Mouse (Mus musculus) lung, embryonic 15.5 days (tissue): ENCODE data around the gene Krtap9-3. TPM values are rescaled to one million over a fixed set of nuclear protein-coding genes. Genes with fewer than 3 reads are reported as not detected.
"Not testable (repeated sequence)": the region's sequence is repeated elsewhere in the genome, so short reads cannot be mapped to it uniquely, and the experiment has no call there.

Source experiments
- ATAC-seq: fragments of 200-750 bp; cut with Nextera tagmentation; 2 replicates; pipeline ENCODE4 v1.8.0; 2017; ENCODE audit warnings: moderate number of reproducible peaks, borderline replicate concordance; ENCODE audit not compliant: low FRiP score, low TSS enrichment; ENCODE audit errors: extremely low read depth
- H3K27ac ChIP-seq: fragments of 300-500 bp; sonication (generic); 2 replicates; pipeline ENCODE4 v1.5.1; 2015; ENCODE audit warnings: moderate library complexity, mild to moderate bottlenecking, inconsistent platforms
- H3K27me3 ChIP-seq: fragments of 300-500 bp; sonication (generic); 2 replicates; pipeline ENCODE4 v1.6.1; 2015; ENCODE audit warnings: inconsistent platforms
- H3K36me3 ChIP-seq: fragments of 300-500 bp; sonication (generic); 2 replicates; pipeline ENCODE4 v1.6.1; 2015; ENCODE audit warnings: inconsistent platforms
- H3K4me1 ChIP-seq: fragments of 300-500 bp; sonication (generic); 2 replicates; pipeline ENCODE4 v1.6.1; 2015; ENCODE audit warnings: inconsistent platforms
- H3K4me2 ChIP-seq: fragments of 300-500 bp; sonication (generic); 2 replicates; pipeline ENCODE4 v1.6.1; 2015; ENCODE audit warnings: inconsistent platforms, mild to moderate bottlenecking, moderate library complexity
- H3K4me3 ChIP-seq: fragments of 300-500 bp; sonication (generic); 2 replicates; pipeline ENCODE4 v1.5.1; 2015; ENCODE audit warnings: mild to moderate bottlenecking, inconsistent platforms
- H3K9ac ChIP-seq: fragments of 300-500 bp; sonication (generic); 2 replicates; pipeline ENCODE4 v1.6.1; 2015; ENCODE audit warnings: inconsistent platforms
- H3K9me3 ChIP-seq: fragments of 300-500 bp; sonication (generic); 2 replicates; pipeline ENCODE4 v1.6.1; 2016; ENCODE audit warnings: inconsistent platforms
- WGBS: fragments of 180-500 bp; shearing (Covaris S2); methylation state at CpG from one replicate; pipeline ENCODE4 v1.1.7; 2015; 5-methylcytosine and 5-hydroxymethylcytosine counted together
- polyA plus RNA-seq: library from polyadenylated mRNA; unstranded; fragments of >200 nt; fragmentation: Nextera tagmentation; extraction: Ambion mirVana; gene quantifications from 2 replicates; pipeline ENCODE4 v1.2.1, GENCODE M21; 2015

Gene Krtap9-3
- polyA plus RNA-seq, result not detected in 2 replicates

- H3K27me3 ChIP-seq, result not testable (repeated sequence)
- 67% methylated on average over 6 of the region's 6 CpGs for WGBS
Measured at GRCm38 (mm10) chr11:99597742-99598141, at the start of gene Krtap9-3. TSS of gene Krtap9-3 (minus strand) at chr11:99598105.

DNA sequence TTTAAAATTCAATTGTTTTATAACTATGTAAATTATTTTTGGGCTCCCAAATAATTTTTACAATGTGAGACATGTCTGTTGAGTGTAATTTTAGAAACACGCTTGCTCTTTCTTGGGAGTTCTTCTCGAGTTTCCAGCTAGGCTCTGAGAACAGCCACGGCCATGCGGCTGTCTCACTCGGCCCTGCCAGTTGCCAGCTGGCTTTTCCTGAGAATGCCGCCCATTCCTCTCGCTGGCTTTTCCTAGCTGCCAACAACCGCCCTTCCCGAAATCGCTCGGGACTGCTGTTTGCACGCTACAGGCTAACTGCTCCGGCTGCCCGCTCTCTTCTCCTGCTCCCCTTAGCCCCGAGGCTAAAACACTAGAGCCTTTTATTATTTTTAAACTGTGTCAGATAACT is 48.5 kb upstream of the Krtap9-3 start:
- no peaks in the 10 kb centered on the region for H3K27me3 ChIP-seq
- ATAC-seq, result no peak
- WGBS, result 81% methylated on average over 15 of the region's 15 CpGs
- H3K4me3 ChIP-seq, result no peak overlapping the region
- no peaks in the 10 kb centered on the region for H3K4me1 ChIP-seq
- no peak overlapping the region for H3K4me2 ChIP-seq
- H3K9me3 ChIP-seq, result no peaks in the 10 kb centered on the region
- H3K36me3 ChIP-seq, result no peaks in the 10 kb centered on the region
- no peak overlapping the region for H3K9ac ChIP-seq
- H3K27ac ChIP-seq, result no peak overlapping the region

More at GRCm38 (mm10) chr11:99597742-99598141, at the start of gene Krtap9-3:
- H3K36me3 ChIP-seq, H3K9me3 ChIP-seq, H3K4me3 ChIP-seq, ATAC-seq, H3K4me2 ChIP-seq, H3K4me1 ChIP-seq, H3K9ac ChIP-seq, H3K27ac ChIP-seq: not testable (repeated sequence)

DNA sequence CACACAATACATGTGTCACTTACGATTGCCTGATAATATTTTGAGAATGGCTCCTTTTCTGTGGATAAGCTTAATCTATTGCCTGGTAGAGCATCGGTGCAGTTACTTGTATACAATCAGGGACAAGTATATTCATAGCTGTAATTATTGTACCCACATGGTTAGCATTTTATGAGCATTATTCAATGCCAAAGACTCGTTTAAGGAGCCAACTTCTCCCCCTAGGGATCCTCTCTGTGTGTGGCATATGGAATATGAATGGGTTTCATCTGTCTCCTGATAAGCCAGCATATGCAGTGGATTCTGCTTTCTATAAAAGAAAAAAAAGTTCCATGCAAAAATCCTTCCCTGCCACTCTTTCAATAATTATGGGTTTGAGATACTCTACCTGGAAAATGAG is 46.4 kb upstream of the Krtap9-3 start:
- H3K9me3 ChIP-seq, result no peaks in the 10 kb centered on the region
- WGBS, result 72% methylated on average over 3 of the region's 3 CpGs
- no peak overlapping the region for H3K9ac ChIP-seq
- H3K4me3 ChIP-seq, result no peak overlapping the region
- no peaks in the 10 kb centered on the region for H3K4me1 ChIP-seq
- H3K27me3 ChIP-seq, result no peaks in the 10 kb centered on the region
- no peaks in the 10 kb centered on the region for H3K36me3 ChIP-seq
- no peak overlapping the region for H3K4me2 ChIP-seq
- ATAC-seq, result no peak
- no peak overlapping the region for H3K27ac ChIP-seq

DNA sequence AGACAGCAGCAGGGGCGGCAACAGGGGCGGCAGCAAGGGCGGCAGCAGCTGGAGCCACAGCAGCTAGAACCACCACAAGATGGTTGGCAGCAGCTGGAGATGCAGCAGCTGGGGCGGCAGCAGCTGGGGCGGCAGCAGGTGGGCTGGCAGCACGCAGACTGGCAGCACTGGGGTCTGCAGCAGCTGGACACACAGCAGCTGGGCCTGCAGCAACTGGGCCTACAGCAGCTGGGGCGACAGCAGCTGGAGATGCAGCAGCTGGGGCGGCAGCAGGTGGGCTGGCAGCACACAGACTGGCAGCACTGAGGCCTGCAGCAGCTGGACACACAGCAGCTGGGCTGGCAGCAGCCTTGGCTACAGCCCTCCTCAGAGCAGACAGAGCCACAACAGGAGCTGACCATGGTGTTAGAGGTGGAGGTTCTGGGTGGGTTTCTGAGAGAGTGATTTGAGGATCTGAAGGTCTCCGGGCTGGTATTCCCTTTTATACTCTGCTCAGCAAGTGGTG is 45.8 kb upstream of the Krtap9-3 start, which contains the start of gene Krtap4-7:
TSS of gene Krtap4-7 (minus strand) at position 455 of the 505 bp plus-strand sequence.
- not testable (repeated sequence) for H3K4me3 ChIP-seq, H3K27me3 ChIP-seq, H3K4me2 ChIP-seq, H3K9me3 ChIP-seq, H3K36me3 ChIP-seq, H3K4me1 ChIP-seq, ATAC-seq, H3K27ac ChIP-seq, H3K9ac ChIP-seq
- 72% methylated on average over 9 of the region's 9 CpGs for WGBS

- no peaks in the 10 kb centered on the region for H3K36me3 ChIP-seq
- no peaks in the 10 kb centered on the region for H3K4me1 ChIP-seq
- no peak overlapping the region for H3K9ac ChIP-seq
- ATAC-seq, result no peak
- no peak overlapping the region for H3K4me2 ChIP-seq
- no peak overlapping the region for H3K27ac ChIP-seq
- no peaks in the 10 kb centered on the region for H3K9me3 ChIP-seq
- 7% methylated on average over 1 of the region's 1 CpGs for WGBS
- no peaks in the 10 kb centered on the region for H3K27me3 ChIP-seq
- no peak overlapping the region for H3K4me3 ChIP-seq
Measured at GRCm38 (mm10) chr11:99640926-99641325, 43.0 kb upstream of the Krtap9-3 start.

DNA sequence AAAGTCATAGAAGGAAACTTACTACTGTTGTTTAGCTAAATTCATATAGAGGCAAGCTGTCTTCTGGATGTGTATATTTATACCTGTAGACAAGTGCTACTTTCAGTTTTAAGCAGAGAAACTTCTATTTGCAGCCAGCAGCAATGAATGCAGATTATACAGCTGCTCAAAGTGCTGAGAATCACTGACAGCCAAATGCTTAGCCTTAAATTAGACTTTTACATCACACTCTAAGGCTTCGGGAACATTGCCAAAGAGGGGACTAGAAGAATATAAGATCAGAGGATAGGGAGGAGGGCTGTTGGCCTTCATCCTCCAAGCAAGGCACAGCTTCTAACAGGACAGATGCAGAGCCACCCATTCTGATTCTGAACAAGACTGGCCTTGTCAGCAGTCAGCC is 39.2 kb upstream of the Krtap9-3 start:
- Histone ChIP-seq H3K4me1 (no peaks in the 10 kb centered on the region), H3K27me3 (no peaks in the 10 kb centered on the region), H3K36me3 (no peaks in the 10 kb centered on the region), H3K9ac (no peak overlapping the region), H3K4me3 (no peak overlapping the region), H3K27ac (no peak overlapping the region), H3K4me2 (no peak overlapping the region), H3K9me3 (no peaks in the 10 kb centered on the region)
- ATAC-seq, result no peak
- WGBS, result 63% methylated on average over 1 of the region's 1 CpGs

GRCm38 (mm10) chr11:99634653-99635134 is 36.8 kb upstream of the Krtap9-3 start, which contains the start of gene Krtap4-2:
TSS of gene Krtap4-2 (minus strand) at chr11:99635084.
- ATAC-seq, result no peak
- Histone ChIP-seq H3K4me1 (no peaks in the 10 kb centered on the region), H3K36me3 (no peaks in the 10 kb centered on the region), H3K9ac (no peak within 1 kb of the TSS), H3K4me3 (no peak within 1 kb of the TSS), H3K9me3 (no peaks in the 10 kb centered on the region), H3K27me3 (no peaks in the 10 kb centered on the region), H3K4me2 (no peak within 1 kb of the TSS), H3K27ac (no peak within 1 kb of the TSS)
- 33% methylated on average over 8 of the region's 8 CpGs for WGBS

DNA sequence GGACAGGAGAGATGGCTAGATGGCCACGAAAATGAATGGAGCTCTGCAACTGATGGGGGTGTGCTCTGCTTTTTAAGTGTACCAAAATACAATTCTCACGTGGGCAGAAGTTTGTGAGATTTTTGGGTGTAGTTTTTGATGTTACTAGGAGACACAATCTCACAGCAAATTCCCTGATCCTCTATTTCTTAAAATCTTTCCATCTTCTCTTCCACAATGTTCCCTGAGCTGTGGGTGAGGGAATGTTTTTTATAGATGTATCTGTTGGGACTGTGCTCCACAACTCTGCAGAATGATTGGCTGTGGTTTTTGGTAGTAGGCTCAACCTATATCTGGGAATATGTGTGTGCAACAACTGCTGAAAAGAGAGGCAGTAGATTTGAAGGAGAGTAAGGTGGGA is 35.4 kb upstream of the Krtap9-3 start:
- ATAC-seq, result no peak

DNA sequence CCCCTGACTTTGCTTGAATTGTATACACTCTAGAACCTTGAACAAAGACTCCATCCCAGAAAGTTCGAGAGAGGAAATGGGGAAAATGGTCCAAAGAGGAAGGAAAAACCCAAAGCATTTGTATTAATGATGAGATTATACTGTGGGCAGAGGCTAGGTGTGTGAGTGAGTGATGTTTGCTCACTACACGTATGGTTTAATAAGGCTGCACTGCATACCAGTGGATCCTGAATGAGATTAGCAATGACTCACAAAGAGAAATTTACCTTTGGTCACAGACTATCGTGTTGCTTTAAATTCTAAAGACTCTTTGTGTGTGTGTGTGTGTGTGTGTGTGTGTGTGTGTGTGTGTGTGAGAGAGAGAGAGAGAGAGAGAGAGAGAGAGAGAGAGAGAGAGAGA is 33.0 kb upstream of the Krtap9-3 start:
- no peak overlapping the region for H3K27ac ChIP-seq
- WGBS, result 37% methylated on average over 3 of the region's 3 CpGs
- H3K27me3 ChIP-seq, result no peaks in the 10 kb centered on the region
- ATAC-seq, result no peak
- H3K36me3 ChIP-seq, result no peaks in the 10 kb centered on the region
- no peaks in the 10 kb centered on the region for H3K4me1 ChIP-seq
- H3K4me2 ChIP-seq, result no peak overlapping the region
- no peak overlapping the region for H3K9ac ChIP-seq
- no peak overlapping the region for H3K4me3 ChIP-seq
- H3K9me3 ChIP-seq, result no peaks in the 10 kb centered on the region

More for the DNA sequence above, 35.4 kb upstream of the Krtap9-3 start:
- H3K4me3 ChIP-seq, result no peak overlapping the region
- H3K9me3 ChIP-seq, result no peaks in the 10 kb centered on the region
- no peak overlapping the region for H3K4me2 ChIP-seq
- no peak overlapping the region for H3K27ac ChIP-seq
- H3K4me1 ChIP-seq, result no peaks in the 10 kb centered on the region
- WGBS, result 57% methylated on average over 2 of the region's 2 CpGs
- no peaks in the 10 kb centered on the region for H3K27me3 ChIP-seq
- no peaks in the 10 kb centered on the region for H3K36me3 ChIP-seq
- no peak overlapping the region for H3K9ac ChIP-seq

DNA sequence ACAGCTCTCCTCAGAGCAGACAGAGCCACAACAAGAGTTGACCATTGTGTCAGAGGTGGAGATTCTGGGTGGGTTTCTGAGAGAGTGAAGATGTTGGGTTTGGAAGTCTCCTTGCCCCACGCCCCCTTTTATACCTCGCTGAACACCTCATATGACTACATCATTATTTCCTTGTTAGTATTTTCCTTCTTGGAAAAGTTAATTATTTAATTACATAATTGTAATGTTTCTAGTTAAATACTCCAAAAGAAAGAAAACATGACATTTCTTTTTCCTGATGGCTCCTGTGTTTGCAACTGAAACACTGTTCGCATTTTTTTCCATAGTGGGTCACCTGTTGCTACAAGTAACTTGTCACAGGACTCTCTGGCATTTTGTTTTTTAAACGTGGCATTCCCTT is 30.2 kb upstream of the Krtap9-3 start, which contains the start of gene Krtap4-1:
TSS of gene Krtap4-1 (minus strand) at position 101 of the 400 bp plus-strand sequence.
- Histone ChIP-seq H3K9ac (no peak within 1 kb of the TSS), H3K4me1 (no peaks in the 10 kb centered on the region), H3K36me3 (no peaks in the 10 kb centered on the region), H3K27me3 (no peaks in the 10 kb centered on the region), H3K9me3 (no peaks in the 10 kb centered on the region), H3K4me3 (no peak within 1 kb of the TSS), H3K27ac (no peak within 1 kb of the TSS), H3K4me2 (no peak within 1 kb of the TSS)
- WGBS, result 78% methylated on average over 4 of the region's 4 CpGs
- no peak for ATAC-seq

DNA sequence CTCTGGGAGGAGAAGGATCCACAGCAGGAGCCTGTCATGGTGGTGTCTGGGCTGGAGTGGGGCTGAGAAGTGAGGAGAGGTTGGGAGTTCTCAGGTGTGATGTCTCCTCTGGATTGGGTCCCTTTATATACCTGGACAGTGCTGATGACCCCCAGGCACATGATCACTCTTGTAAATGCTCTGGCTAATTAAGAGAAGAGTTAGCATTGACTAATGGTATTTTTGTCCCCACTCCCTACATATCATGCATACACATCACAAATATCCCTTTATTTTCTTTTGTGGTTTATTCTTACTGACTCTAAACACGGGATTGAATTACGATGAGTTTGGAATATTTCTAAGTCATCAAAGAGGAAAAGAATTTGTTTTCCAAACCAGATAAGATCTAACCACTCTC is 22.4 kb upstream of the Krtap9-3 start, which contains the start of gene Gm11562:
TSS of gene Gm11562 (minus strand) at position 101 of the 400 bp plus-strand sequence.
- Histone ChIP-seq H3K27ac (no peak within 1 kb of the TSS), H3K4me3 (no peak within 1 kb of the TSS), H3K27me3 (no peaks in the 10 kb centered on the region), H3K9me3 (no peaks in the 10 kb centered on the region), H3K4me1 (no peaks in the 10 kb centered on the region), H3K4me2 (no peak within 1 kb of the TSS), H3K9ac (no peak within 1 kb of the TSS), H3K36me3 (no peaks in the 10 kb centered on the region)
- WGBS, result 57% methylated on average over 2 of the region's 2 CpGs
- no peak for ATAC-seq

DNA sequence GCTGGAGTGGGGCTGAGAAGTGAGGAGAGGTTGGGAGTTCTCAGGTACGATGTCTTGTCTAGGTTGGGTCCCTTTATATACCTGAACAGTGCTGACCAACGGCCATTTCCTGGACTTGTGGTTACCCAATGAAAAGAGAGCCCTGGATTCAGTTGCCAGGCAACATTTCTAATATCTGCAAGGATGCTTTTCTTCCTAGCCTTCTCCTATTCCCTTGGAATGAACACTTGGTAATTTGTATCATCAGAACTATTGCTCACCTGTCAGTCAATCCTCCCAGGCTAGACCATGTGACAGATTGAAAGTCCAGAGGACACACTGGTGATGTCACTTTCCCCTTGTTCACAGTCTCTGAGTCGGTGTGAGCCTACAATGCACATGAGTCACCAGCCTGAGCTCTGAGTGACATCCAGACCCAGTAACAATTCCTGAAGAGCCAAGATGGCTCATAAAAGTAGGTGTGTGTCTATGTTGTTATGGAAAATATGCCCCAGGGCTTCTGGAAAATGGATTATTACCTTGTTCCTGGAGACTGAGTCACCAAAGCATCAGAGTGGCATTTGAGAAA is 17.0 kb upstream of the Krtap9-3 start, which contains the start of gene Krtap2-4:
TSS of gene Krtap2-4 (minus strand) at position 51 of the 568 bp plus-strand sequence.
- Histone ChIP-seq H3K4me2 (no peak within 1 kb of the TSS), H3K4me1 (no peaks in the 10 kb centered on the region), H3K36me3 (no peaks in the 10 kb centered on the region), H3K27me3 (no peaks in the 10 kb centered on the region), H3K27ac (no peak within 1 kb of the TSS), H3K4me3 (no peak within 1 kb of the TSS), H3K9me3 (no peaks in the 10 kb centered on the region), H3K9ac (no peak within 1 kb of the TSS)
- WGBS, result 59% methylated on average over 3 of the region's 3 CpGs
- no peak for ATAC-seq
